10 mouse cellular contexts compared by ENCODE assay signal in genomic region chr13:58629365-58630050, GRCm38 (mm10). TPM values are rescaled to one million over a fixed set of nuclear protein-coding genes. Genes with fewer than 3 reads are reported as not detected.
DNase-seq lines count a peak whose midpoint lies in the region; ATAC-seq and TF ChIP-seq lines count a peak whose summit lies in the region.
"Had no signal": no experiment of that assay in that cellular context is flagged by ENCODE, and none has a peak within 500 bp of the region (broad histone marks: within the 10 kb centered on the region; RNA-seq: fewer than 3 reads in every experiment).

No protein-coding gene starts in this region.

- peak overlapping the region; percentile 42 for H3K4me3 ChIP-seq in heart, embryonic 10.5 days
- H3K4me3 ChIP-seq in hindbrain, embryonic 12.5 days = peak overlapping the region; percentile 10
- H3K4me3 ChIP-seq in midbrain, embryonic 13.5 days (replicated peaks) = peak overlapping the region; percentile 8; the same call in 1 of the 2 replicates
- no peak overlapping the region for H3K4me3 ChIP-seq in thymus, adult 2 months (ENCODE audit: control insufficient read depth, insufficient read depth, low read length)

- H3K27me3 ChIP-seq in heart, embryonic 10.5 days (ENCODE audit: insufficient read depth, poor library complexity, severe bottlenecking) = peaks cover 3% of the 10 kb centered on the region
- peaks cover 7% of the 10 kb centered on the region for H3K27me3 ChIP-seq in hindbrain, embryonic 12.5 days
- H3K27me3 ChIP-seq in midbrain, embryonic 13.5 days = no peaks in the 10 kb centered on the region
- no peaks in the 10 kb centered on the region for H3K27me3 ChIP-seq in thymus, adult 2 months (ENCODE audit: control insufficient read depth, insufficient read depth, low read length)

- peak overlapping the region; percentile 27; the same call in 1 of the 2 replicates for H3K9ac ChIP-seq in hindbrain, embryonic 12.5 days
- peak overlapping the region; percentile 25; the same call in 1 of the 2 replicates for H3K9ac ChIP-seq in midbrain, embryonic 13.5 days (replicated peaks)
- H3K9ac ChIP-seq: liver, embryonic 14.5 days had no signal

- no peak overlapping the region for H3K27ac ChIP-seq in heart, embryonic 10.5 days
- H3K27ac ChIP-seq in hindbrain, embryonic 12.5 days = no peak overlapping the region
- H3K27ac ChIP-seq in midbrain, embryonic 13.5 days = no peak overlapping the region
- no peak overlapping the region for H3K27ac ChIP-seq in thymus, adult 2 months (ENCODE audit: control insufficient read depth, insufficient read depth, low read length)
- H3K27ac ChIP-seq: liver, embryonic 14.5 days had no signal

- H3K4me1 ChIP-seq in heart, embryonic 10.5 days = peaks cover 17% of the 10 kb centered on the region
- H3K4me1 ChIP-seq in hindbrain, embryonic 12.5 days = peaks cover 9% of the 10 kb centered on the region
- peaks cover 7% of the 10 kb centered on the region for H3K4me1 ChIP-seq in midbrain, embryonic 13.5 days (replicated peaks)
- H3K4me1 ChIP-seq in thymus, adult 2 months (replicated peaks; ENCODE audit: control insufficient read depth, insufficient read depth, low read length) = no peaks in the 10 kb centered on the region

- TF ChIP-seq CTCF in thymus, adult 2 months (IDR thresholded peaks at IDR 0.05; ENCODE audit: borderline replicate concordance, control insufficient read depth, extremely low read depth, insufficient read depth, low read length, poor library complexity) = no peak

- WGBS in heart, embryonic 10.5 days = 23% methylated on average over 13 of the region's 13 CpGs
- WGBS in hindbrain, embryonic 12.5 days = 24% methylated on average over 13 of the region's 13 CpGs
- 24% methylated on average over 13 of the region's 13 CpGs for WGBS in midbrain, embryonic 13.5 days
- 29% methylated on average over 13 of the region's 13 CpGs for WGBS in thymus, adult 2 months

- peak overlapping the region; percentile 49 for H3K4me2 ChIP-seq in hindbrain, embryonic 12.5 days (replicated peaks)
- H3K4me2 ChIP-seq in midbrain, embryonic 13.5 days (replicated peaks) = peak overlapping the region; percentile 46

- H3K36me3 ChIP-seq in heart, embryonic 10.5 days = no peaks in the 10 kb centered on the region
- H3K36me3 ChIP-seq in hindbrain, embryonic 12.5 days = no peaks in the 10 kb centered on the region
- no peaks in the 10 kb centered on the region for H3K36me3 ChIP-seq in midbrain, embryonic 13.5 days
- H3K36me3 ChIP-seq in thymus, adult 2 months (ENCODE audit: control insufficient read depth, insufficient read depth, low read length) = no peaks in the 10 kb centered on the region

- no peak for DNase-seq in heart, embryonic 10.5 days (ENCODE audit: low spot score)
- DNase-seq in heart, postnatal 10 days = no peak
- peak; percentile 72 for DNase-seq in embryo, embryonic 10 days (ENCODE audit: low spot score)
- no peak for DNase-seq in thymus, adult 2 months
- no peak for DNase-seq in gastrocnemius, postnatal 14 days
- no peak for DNase-seq in lung, postnatal 10 days

- intact Hi-C loops in heart, postnatal 10 days (cut with DNase I) = loop anchor here (10.0 kb wide), 1 partner anchor 555 kb away; no protein-coding TSS in a partner anchor
- intact Hi-C loops in gastrocnemius, postnatal 14 days (cut with DNase I; ENCODE audit: low total_unique reads) = loop anchor here (10.0 kb wide), 2 partner anchors 445 to 865 kb away; no protein-coding TSS in a partner anchor

- no peak for TF ChIP-seq POLR2A in thymus, adult 2 months (IDR thresholded peaks at IDR 0.05; ENCODE audit: control insufficient read depth, extremely low read depth, insufficient read depth, low read length, poor library complexity)

- peak; percentile 72; the same call in 1 of the 2 replicates for ATAC-seq in hindbrain, embryonic 12.5 days (ENCODE audit: low FRiP score)
- ATAC-seq in midbrain, embryonic 13.5 days = peak; percentile 66; the same call in 1 of the 2 replicates

- no peaks in the 10 kb centered on the region for H3K9me3 ChIP-seq in heart, embryonic 10.5 days
- H3K9me3 ChIP-seq in hindbrain, embryonic 12.5 days (replicated peaks) = no peaks in the 10 kb centered on the region
- no peaks in the 10 kb centered on the region for H3K9me3 ChIP-seq in midbrain, embryonic 13.5 days

RNA-seq across cellular contexts. Expression of gene Slc28a3, which starts 18.8 kb away (rescaled TPM):
- 0.05 TPM in 1 of 2 replicates, not detected in the other for polyA plus RNA-seq in heart, embryonic 10.5 days (2016; fragmentation: Nextera tagmentation; extraction: Ambion mirVana)
- total RNA-seq in heart, postnatal 10 days (2021) = not detected
- polyA plus RNA-seq in hindbrain, embryonic 12.5 days (2016; fragmentation: Nextera tagmentation; extraction: Ambion mirVana) = not detected in 2 replicates
- not detected in 2 replicates for polyA plus RNA-seq in midbrain, embryonic 13.5 days (2015; fragmentation: Nextera tagmentation; extraction: Ambion mirVana)
- polyA plus RNA-seq in thymus, adult 2 months (2012; rRNA removed) = 0.07 and 0.09 TPM in 2 replicates
- total RNA-seq in gastrocnemius, postnatal 14 days (2021) = not detected
- polyA plus RNA-seq: heart, embryonic 16.5 days had no signal
